Mouse (Mus musculus) midbrain, embryonic 10.5 days (tissue): ENCODE results near the gene Hoxc9. TPM values are rescaled to one million over a fixed set of nuclear protein-coding genes. Genes with fewer than 3 reads are reported as not detected.

Experiments used
- DNase-seq: peaks from one replicate; pipeline ENCODE4 v3.0.0-alpha.2; 2017; ENCODE audit warnings: low spot score
- H3K27ac ChIP-seq: fragments of 300-500 bp; sonication (generic); replicated peaks from 2 replicates; pipeline ENCODE4 v1.5.1; 2016; ENCODE audit warnings: mild to moderate bottlenecking
- H3K27me3 ChIP-seq: fragments of 300-500 bp; sonication (generic); 2 replicates; pipeline ENCODE4 v1.6.1; 2016; ENCODE audit warnings: low read depth, mild to moderate bottlenecking; ENCODE audit not compliant: poor library complexity, severe bottlenecking
- H3K36me3 ChIP-seq: fragments of 300-500 bp; sonication (generic); 2 replicates; pipeline ENCODE4 v1.6.1; 2016; ENCODE audit warnings: mild to moderate bottlenecking, moderate library complexity
- H3K4me1 ChIP-seq: fragments of 300-500 bp; sonication (generic); 2 replicates; pipeline ENCODE4 v1.6.1; 2016
- H3K4me3 ChIP-seq: fragments of 300-500 bp; sonication (generic); 2 replicates; pipeline ENCODE4 v1.5.1; 2016; ENCODE audit warnings: mild to moderate bottlenecking, moderate library complexity
- H3K9me3 ChIP-seq: fragments of 300-500 bp; sonication (generic); replicated peaks from 2 replicates; pipeline ENCODE4 v1.6.1; 2016; ENCODE audit warnings: mild to moderate bottlenecking
- WGBS: fragments of 180-500 bp; shearing (Covaris S2); methylation state at CpG from one replicate; pipeline ENCODE4 v1.1.7; 2016; 5-methylcytosine and 5-hydroxymethylcytosine counted together
- polyA plus RNA-seq: library from polyadenylated mRNA; unstranded; fragments of >200 nt; fragmentation: Nextera tagmentation; extraction: Ambion mirVana; gene quantifications from 2 replicates; pipeline ENCODE4 v1.2.1, GENCODE M21; 2016

Gene Hoxc9
- polyA plus RNA-seq, 1 experiment from 2014 or later: not detected

- peak; percentile 51 for DNase-seq
- Histone ChIP-seq H3K9me3 (no peaks in the 10 kb centered on the region), H3K4me3 (no peak overlapping the region), H3K27ac (no peak overlapping the region), H3K4me1 (peaks cover 14% of the 10 kb centered on the region), H3K27me3 (peaks cover 100% of the 10 kb centered on the region), H3K36me3 (no peaks in the 10 kb centered on the region)
- WGBS: under 1% methylated on average over 24 of the region's 24 CpGs
These were observed 24.3 kb downstream of the Hoxc9 start for GRCm38 (mm10) chr15:103000501-103000901.

GRCm38 (mm10) chr15:103001370-103001769 is 25.1 kb downstream of the Hoxc9 start:
- Histone ChIP-seq H3K27ac (no peak overlapping the region), H3K9me3 (no peaks in the 10 kb centered on the region), H3K36me3 (no peaks in the 10 kb centered on the region), H3K27me3 (peaks cover 100% of the 10 kb centered on the region), H3K4me3 (no peak overlapping the region), H3K4me1 (peaks cover 14% of the 10 kb centered on the region)
- 18% methylated on average over 2 of the region's 2 CpGs for WGBS
- DNase-seq: no peak

GRCm38 (mm10) chr15:103002156-103002555 is 25.9 kb downstream of the Hoxc9 start:
- no peak overlapping the region for H3K4me3 ChIP-seq
- peaks cover 14% of the 10 kb centered on the region for H3K4me1 ChIP-seq
- no peaks in the 10 kb centered on the region for H3K36me3 ChIP-seq
- no peak overlapping the region for H3K27ac ChIP-seq
- H3K9me3 ChIP-seq: no peaks in the 10 kb centered on the region
- WGBS: 2% methylated on average over 4 of the region's 4 CpGs
- peaks cover 100% of the 10 kb centered on the region for H3K27me3 ChIP-seq
- DNase-seq: no peak

GRCm38 (mm10) chr15:103002821-103003448 is 26.7 kb downstream of the Hoxc9 start:
- H3K36me3 ChIP-seq: no peaks in the 10 kb centered on the region
- peaks cover 100% of the 10 kb centered on the region for H3K27me3 ChIP-seq
- H3K27ac ChIP-seq: no peak overlapping the region
- H3K4me3 ChIP-seq: no peak overlapping the region
- DNase-seq: no peak
- peaks cover 14% of the 10 kb centered on the region for H3K4me1 ChIP-seq
- no peaks in the 10 kb centered on the region for H3K9me3 ChIP-seq
- 1% methylated on average over 13 of the region's 13 CpGs for WGBS

GRCm38 (mm10) chr15:103005308-103005707 is 29.1 kb downstream of the Hoxc9 start:
- no peaks in the 10 kb centered on the region for H3K36me3 ChIP-seq
- peaks cover 5% of the 10 kb centered on the region; the same call in 1 of the 2 replicates for H3K4me1 ChIP-seq
- DNase-seq: peak; percentile 65
- under 1% methylated on average over 17 of the region's 17 CpGs for WGBS
- H3K27ac ChIP-seq: no peak overlapping the region
- H3K9me3 ChIP-seq: no peaks in the 10 kb centered on the region
- H3K27me3 ChIP-seq: peaks cover 100% of the 10 kb centered on the region
- H3K4me3 ChIP-seq: no peak overlapping the region

- Histone ChIP-seq H3K27ac (no peak overlapping the region), H3K4me3 (no peak overlapping the region), H3K4me1 (no peaks in the 10 kb centered on the region; the same call in 1 of the 2 replicates), H3K36me3 (no peaks in the 10 kb centered on the region), H3K9me3 (no peaks in the 10 kb centered on the region), H3K27me3 (peaks cover 100% of the 10 kb centered on the region)
- 4% methylated on average over 5 of the region's 5 CpGs for WGBS
- no peak for DNase-seq
These were observed 29.6 kb downstream of the Hoxc9 start for GRCm38 (mm10) chr15:103005797-103006196.

- WGBS: 6% methylated on average over 1 of the region's 1 CpGs
- Histone ChIP-seq H3K4me1 (0 out of 2 replicates have a peak, but pooled peaks cover 3% of the 10 kb centered on the region), H3K9me3 (no peaks in the 10 kb centered on the region), H3K27me3 (peaks cover 100% of the 10 kb centered on the region), H3K4me3 (no peak overlapping the region), H3K36me3 (no peaks in the 10 kb centered on the region), H3K27ac (no peak overlapping the region)
- DNase-seq: no peak
These were observed 30.1 kb downstream of the Hoxc9 start for GRCm38 (mm10) chr15:103006326-103006725.

- no peaks in the 10 kb centered on the region for H3K36me3 ChIP-seq
- WGBS: 2% methylated on average over 27 of the region's 27 CpGs
- no peak overlapping the region for H3K4me3 ChIP-seq
- no peak overlapping the region for H3K27ac ChIP-seq
- H3K9me3 ChIP-seq: no peaks in the 10 kb centered on the region
- DNase-seq: no peak
- peaks cover 100% of the 10 kb centered on the region for H3K27me3 ChIP-seq
- H3K4me1 ChIP-seq: peaks cover 8% of the 10 kb centered on the region
These were observed 33.2 kb downstream of the Hoxc9 start for GRCm38 (mm10) chr15:103009265-103010111.

- Histone ChIP-seq H3K36me3 (no peaks in the 10 kb centered on the region), H3K27ac (no peak overlapping the region), H3K4me1 (peaks cover 13% of the 10 kb centered on the region), H3K9me3 (no peaks in the 10 kb centered on the region), H3K27me3 (peaks cover 100% of the 10 kb centered on the region), H3K4me3 (no peak overlapping the region)
- under 1% methylated on average over 31 of the region's 31 CpGs for WGBS
- no peak for DNase-seq
These were observed 34.0 kb downstream of the Hoxc9 start for GRCm38 (mm10) chr15:103010112-103010846.

GRCm38 (mm10) chr15:103010847-103011555 is 34.8 kb downstream of the Hoxc9 start:
- no peaks in the 10 kb centered on the region for H3K9me3 ChIP-seq
- peak; percentile 64 for DNase-seq
- under 1% methylated on average over 28 of the region's 28 CpGs for WGBS
- no peak overlapping the region for H3K4me3 ChIP-seq
- peaks cover 13% of the 10 kb centered on the region for H3K4me1 ChIP-seq
- no peaks in the 10 kb centered on the region for H3K36me3 ChIP-seq
- no peak overlapping the region for H3K27ac ChIP-seq
- H3K27me3 ChIP-seq: peaks cover 100% of the 10 kb centered on the region

- peaks cover 100% of the 10 kb centered on the region for H3K27me3 ChIP-seq
- DNase-seq: peak; percentile 61
- under 1% methylated on average over 26 of the region's 26 CpGs for WGBS
- H3K27ac ChIP-seq: no peak overlapping the region
- no peaks in the 10 kb centered on the region for H3K36me3 ChIP-seq
- peaks cover 13% of the 10 kb centered on the region for H3K4me1 ChIP-seq
- H3K9me3 ChIP-seq: no peaks in the 10 kb centered on the region
- H3K4me3 ChIP-seq: no peak overlapping the region
These were observed 35.8 kb downstream of the Hoxc9 start for GRCm38 (mm10) chr15:103011928-103012486.
